Mouse (Mus musculus): ENCODE measurements around the gene Obsl1. TPM values are rescaled to one million over a fixed set of nuclear protein-coding genes. Genes with fewer than 3 reads are reported as not detected.

Obsl1 gene
- polyA plus RNA-seq, 1 experiment from 2014 or later = 28.1 TPM

- peak; percentile 57 for ATAC-seq (ENCODE audit: low read depth)
- H3K36me3 ChIP-seq = no peaks in the 10 kb centered on the region
- H3K27me3 ChIP-seq = peaks cover 16% of the 10 kb centered on the region; the same call in 1 of the 2 replicates
- H3K9ac ChIP-seq = peak overlapping the region; percentile 62
- H3K4me3 ChIP-seq = peak overlapping the region; percentile 30
- no peaks in the 10 kb centered on the region for H3K9me3 ChIP-seq
- peaks cover 63% of the 10 kb centered on the region for H3K4me1 ChIP-seq (replicated peaks)
- H3K4me2 ChIP-seq = peak overlapping the region; percentile 55
- 2% methylated on average over 42 of the region's 42 CpGs for WGBS
- peak overlapping the region; percentile 84 for H3K27ac ChIP-seq (replicated peaks)
Measured at GRCm38 (mm10) chr1:75458025-75458788, 48.0 kb downstream of the Obsl1 start.

- Histone ChIP-seq H3K27me3 (peaks cover 16% of the 10 kb centered on the region), H3K4me2 (peak overlapping the region; percentile 55), H3K27ac (replicated peaks) (peak overlapping the region; percentile 84), H3K36me3 (no peaks in the 10 kb centered on the region), H3K4me1 (replicated peaks) (peaks cover 68% of the 10 kb centered on the region), H3K4me3 (no peak overlapping the region), H3K9ac (peak overlapping the region; percentile 17; the same call in 1 of the 2 replicates), H3K9me3 (no peaks in the 10 kb centered on the region)
- 3% methylated on average over 8 of the region's 10 CpGs for WGBS
- ATAC-seq (ENCODE audit: low read depth) = peak; percentile 4; the same call in 1 of the 2 replicates
Measured at GRCm38 (mm10) chr1:75457710-75458024, 48.6 kb downstream of the Obsl1 start.

- peaks cover 75% of the 10 kb centered on the region for H3K4me1 ChIP-seq (replicated peaks)
- 6% methylated on average over 13 of the region's 14 CpGs for WGBS
- H3K27me3 ChIP-seq = peaks cover 23% of the 10 kb centered on the region
Measured at GRCm38 (mm10) chr1:75456746-75457564, 49.3 kb downstream of the Obsl1 start.

GRCm38 (mm10) chr1:75455948-75456347, 50.3 kb downstream of the Obsl1 start:
- Histone ChIP-seq H3K4me1 (replicated peaks) (peaks cover 85% of the 10 kb centered on the region), H3K9ac (peak overlapping the region; percentile 49), H3K27me3 (peaks cover 33% of the 10 kb centered on the region), H3K36me3 (no peaks in the 10 kb centered on the region), H3K27ac (replicated peaks) (peak overlapping the region; percentile 84), H3K9me3 (no peaks in the 10 kb centered on the region), H3K4me2 (peak overlapping the region; percentile 30), H3K4me3 (no peak overlapping the region)
- WGBS = 9% methylated on average over 5 of the region's 5 CpGs
- peak; percentile 60 for ATAC-seq (ENCODE audit: low read depth)

More at GRCm38 (mm10) chr1:75456746-75457564, 49.3 kb downstream of the Obsl1 start:
- H3K36me3 ChIP-seq = no peaks in the 10 kb centered on the region
- H3K4me3 ChIP-seq = no peak overlapping the region
- no peaks in the 10 kb centered on the region for H3K9me3 ChIP-seq
- H3K4me2 ChIP-seq = peak overlapping the region; percentile 55
- ATAC-seq (ENCODE audit: low read depth) = no peak
- H3K9ac ChIP-seq = peak overlapping the region; percentile 17; the same call in 1 of the 2 replicates
- peak overlapping the region; percentile 84 for H3K27ac ChIP-seq (replicated peaks)

GRCm38 (mm10) chr1:75455433-75455832, 50.8 kb downstream of the Obsl1 start:
- peak overlapping the region; percentile 84 for H3K27ac ChIP-seq (replicated peaks)
- no peak overlapping the region for H3K4me3 ChIP-seq
- no peak for ATAC-seq (ENCODE audit: low read depth)
- H3K4me2 ChIP-seq = peak overlapping the region; percentile 30
- no peaks in the 10 kb centered on the region for H3K9me3 ChIP-seq
- peaks cover 90% of the 10 kb centered on the region for H3K4me1 ChIP-seq (replicated peaks)
- 69% methylated on average over 3 of the region's 3 CpGs for WGBS
- H3K27me3 ChIP-seq = peaks cover 39% of the 10 kb centered on the region
- peak overlapping the region; percentile 49 for H3K9ac ChIP-seq
- no peaks in the 10 kb centered on the region for H3K36me3 ChIP-seq

GRCm38 (mm10) chr1:75451900-75452299, 54.4 kb downstream of the Obsl1 start:
- no peaks in the 10 kb centered on the region for H3K36me3 ChIP-seq
- ATAC-seq (ENCODE audit: low read depth) = no peak
- peaks cover 52% of the 10 kb centered on the region for H3K27me3 ChIP-seq
- H3K4me1 ChIP-seq (replicated peaks) = peaks cover 97% of the 10 kb centered on the region
- peak overlapping the region; percentile 79 for H3K27ac ChIP-seq (replicated peaks)
- H3K4me2 ChIP-seq = peak overlapping the region; percentile 71
- no peaks in the 10 kb centered on the region for H3K9me3 ChIP-seq
- H3K4me3 ChIP-seq = peak overlapping the region; percentile 44
- H3K9ac ChIP-seq = peak overlapping the region; percentile 77
- 51% methylated on average over 3 of the region's 5 CpGs for WGBS

GRCm38 (mm10) chr1:75450314-75451005, 55.8 kb downstream of the Obsl1 start, which contains the start of gene Asic4:
Gene Asic4 (plus strand): TSS chr1:75450436.
- no peak for ATAC-seq (ENCODE audit: low read depth)
- 2% methylated on average over 35 of the region's 35 CpGs for WGBS
- H3K27me3 ChIP-seq = peaks cover 48% of the 10 kb centered on the region

GRCm38 (mm10) chr1:75449377-75450135, 56.7 kb downstream of the Obsl1 start:
- no peak for ATAC-seq (ENCODE audit: low read depth)
- no peaks in the 10 kb centered on the region for H3K36me3 ChIP-seq
- WGBS = 2% methylated on average over 8 of the region's 8 CpGs
- peak overlapping the region; percentile 44 for H3K4me3 ChIP-seq
- H3K27ac ChIP-seq (replicated peaks) = peak overlapping the region; percentile 79
- H3K4me2 ChIP-seq = peak overlapping the region; percentile 71
- H3K9ac ChIP-seq = peak overlapping the region; percentile 77
- H3K9me3 ChIP-seq = no peaks in the 10 kb centered on the region
- H3K4me1 ChIP-seq (replicated peaks) = peaks cover 98% of the 10 kb centered on the region
- peaks cover 48% of the 10 kb centered on the region for H3K27me3 ChIP-seq

More at GRCm38 (mm10) chr1:75450314-75451005, 55.8 kb downstream of the Obsl1 start, which contains the start of gene Asic4:
- Histone ChIP-seq H3K4me1 (replicated peaks) (peaks cover 97% of the 10 kb centered on the region), H3K36me3 (no peaks in the 10 kb centered on the region), H3K9ac (peak within 1 kb of the TSS; percentile 77), H3K4me2 (peak within 1 kb of the TSS; percentile 71), H3K4me3 (peak within 1 kb of the TSS; percentile 44), H3K9me3 (no peaks in the 10 kb centered on the region), H3K27ac (replicated peaks) (peak within 1 kb of the TSS; percentile 79)

GRCm38 (mm10) chr1:75448937-75449336, 57.3 kb downstream of the Obsl1 start:
- Histone ChIP-seq H3K36me3 (no peaks in the 10 kb centered on the region), H3K4me3 (peak overlapping the region; percentile 44; the same call in 1 of the 2 replicates), H3K27ac (replicated peaks) (peak overlapping the region; percentile 64), H3K4me2 (peak overlapping the region; percentile 71), H3K9ac (peak overlapping the region; percentile 77), H3K27me3 (peaks cover 44% of the 10 kb centered on the region), H3K4me1 (replicated peaks) (peaks cover 99% of the 10 kb centered on the region), H3K9me3 (no peaks in the 10 kb centered on the region)
- no peak for ATAC-seq (ENCODE audit: low read depth)
- 3% methylated on average over 14 of the region's 14 CpGs for WGBS

- ATAC-seq (ENCODE audit: low read depth) = no peak
- Histone ChIP-seq H3K27ac (replicated peaks) (peak overlapping the region; percentile 92), H3K9ac (peak overlapping the region; percentile 58), H3K4me2 (peak overlapping the region; percentile 71), H3K27me3 (peaks cover 38% of the 10 kb centered on the region), H3K9me3 (no peaks in the 10 kb centered on the region), H3K36me3 (no peaks in the 10 kb centered on the region), H3K4me3 (peak overlapping the region; percentile 8; the same call in 1 of the 2 replicates), H3K4me1 (replicated peaks) (peaks cover 100% of the 10 kb centered on the region)
- WGBS = 2% methylated on average over 7 of the region's 7 CpGs
Measured at GRCm38 (mm10) chr1:75448052-75448431, 58.2 kb downstream of the Obsl1 start.
